Mouse (Mus musculus) E14TG2a.4 (cell line): Measurements from ENCODE around the gene Rab1b.

Experiments
- CTCF ChIP-seq: conservative IDR thresholded peaks from 2 replicates; pipeline ENCODE4 v1.5.1; 2014; ENCODE audit warnings: low read length
- POU5F1 ChIP-seq: IDR thresholded peaks from 2 replicates; pipeline ENCODE4 v1.6.1; 2014; ENCODE audit warnings: low read length, borderline replicate concordance

- TF ChIP-seq CTCF, result no peak
- no peak for TF ChIP-seq POU5F1
These were observed 41.8 kb downstream of the Rab1b start for GRCm38 (mm10) chr19:5065104-5065503.
